Mouse (Mus musculus): Measurements from ENCODE around the gene Mef2d.

Mef2d gene

DNA sequence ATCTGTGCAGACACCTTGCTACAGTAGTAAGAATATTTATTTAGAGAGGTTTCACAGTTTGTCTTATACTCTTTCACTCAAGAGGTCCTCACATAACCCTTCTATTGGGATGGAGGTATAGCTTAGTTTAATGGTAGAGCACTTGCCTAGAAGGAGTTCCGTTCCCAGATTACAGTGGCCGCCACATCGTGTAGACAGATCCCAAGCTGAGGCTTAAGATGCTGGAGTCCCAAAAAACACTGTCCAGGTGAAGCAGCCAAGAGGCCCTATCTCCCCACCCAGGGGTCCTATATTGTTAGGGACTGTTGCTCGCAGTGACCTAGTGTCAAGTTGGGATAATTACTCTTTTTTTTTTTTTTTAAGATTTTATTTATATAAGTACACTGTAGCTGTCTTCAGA is 36.8 kb downstream of the Mef2d start:
- DNase-seq (ENCODE audit: low read depth): no peak

DNA sequence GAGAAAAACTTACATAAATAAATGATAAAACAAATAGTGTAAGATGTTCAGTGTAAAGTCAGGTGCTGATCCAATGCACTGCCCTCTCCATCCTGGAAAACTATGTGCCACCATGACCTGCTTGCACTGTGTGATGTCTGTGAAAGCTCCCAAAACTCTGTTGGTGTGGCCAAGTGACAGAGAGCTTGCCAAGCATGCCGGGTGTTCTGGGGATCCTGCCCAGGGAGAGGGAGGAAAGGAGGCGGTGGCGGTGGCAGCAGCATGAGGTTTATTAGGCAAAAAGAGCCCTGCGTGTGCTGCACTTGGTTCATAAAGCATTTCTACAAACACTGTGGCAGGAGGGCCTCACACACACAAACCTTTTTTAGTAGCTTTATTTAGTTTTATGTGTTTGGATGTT is 39.2 kb downstream of the Mef2d start:
- DNase-seq (ENCODE audit: low read depth): no peak

DNA sequence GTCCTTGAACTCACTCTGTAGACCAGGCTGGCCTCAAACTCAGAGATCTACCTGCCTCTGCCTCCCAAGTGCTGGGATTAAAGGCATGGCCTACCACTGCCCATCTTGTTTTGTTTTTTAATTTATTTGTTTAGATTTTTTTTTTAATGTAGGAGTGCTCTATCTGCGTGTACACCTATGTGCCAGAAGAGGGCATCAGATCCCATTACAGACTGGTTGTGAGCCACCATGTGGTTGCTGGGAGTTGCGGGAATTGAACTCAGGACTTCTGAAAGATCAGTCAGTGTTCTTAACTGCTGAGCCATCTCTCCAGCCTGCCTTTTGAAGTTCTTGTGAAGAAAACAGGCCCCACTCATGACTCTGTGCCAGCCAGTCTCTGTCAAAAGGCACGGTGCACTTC is 44.3 kb downstream of the Mef2d start:
- no peak for DNase-seq (ENCODE audit: low read depth)

DNA sequence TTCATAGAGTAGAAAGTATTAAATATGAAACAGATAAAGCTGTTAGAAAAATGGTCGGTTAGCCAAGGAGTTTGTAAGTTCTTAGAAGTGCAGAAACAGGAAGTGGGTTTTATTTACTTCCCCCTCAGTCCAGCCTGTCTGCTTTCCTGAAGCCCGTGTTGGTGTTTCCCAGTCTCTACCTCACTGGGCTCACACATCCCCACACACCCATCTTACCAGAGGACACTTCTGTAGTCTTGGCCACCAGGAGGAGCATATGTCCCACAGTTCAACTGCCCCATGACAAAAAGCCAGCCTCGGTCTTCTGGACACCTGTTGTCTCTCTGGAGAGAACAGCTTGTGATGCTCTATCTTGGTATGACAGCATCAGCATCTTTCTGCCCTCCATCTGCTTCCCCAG is 49.0 kb downstream of the Mef2d start:
- peak; percentile 71 for DNase-seq (ENCODE audit: low read depth)

DNA sequence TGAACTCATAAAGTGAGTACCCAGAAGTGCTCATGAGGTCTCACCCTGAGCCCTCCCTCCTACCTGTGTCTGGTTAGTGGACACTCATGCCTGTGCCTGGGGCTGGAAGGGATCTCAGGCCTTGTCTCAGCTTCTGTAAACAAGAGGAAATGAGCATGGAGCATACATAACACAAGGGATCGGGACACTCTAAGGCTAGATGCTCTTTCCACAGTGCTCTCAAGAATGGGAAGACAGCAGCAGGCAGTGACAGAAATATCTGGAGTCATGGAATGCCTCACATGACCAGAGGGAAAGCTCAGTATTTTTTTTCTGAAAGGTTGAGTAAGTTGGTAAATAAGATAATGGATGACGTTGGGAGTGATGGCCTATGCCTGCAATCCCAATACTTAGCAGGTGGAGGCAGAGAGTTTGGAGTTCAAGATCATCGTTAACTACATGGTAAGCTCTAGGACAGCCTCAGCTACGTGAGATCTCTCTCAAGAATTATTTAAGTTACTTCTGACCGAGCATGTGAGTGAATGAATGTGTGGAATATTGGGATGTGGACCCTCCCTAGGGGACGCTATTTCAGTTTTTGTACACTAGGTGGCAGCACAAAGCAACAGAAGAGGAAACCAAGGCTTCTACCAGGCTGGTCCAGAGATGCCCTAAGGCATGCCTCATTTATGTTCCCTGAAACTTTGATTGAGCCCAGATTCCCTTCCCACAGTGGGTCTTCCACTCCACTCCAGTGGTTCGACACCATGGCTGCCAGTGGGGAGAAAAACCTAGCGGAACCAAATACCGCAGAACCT is 49.8 kb downstream of the Mef2d start:
- peak; percentile 85 for DNase-seq (ENCODE audit: low read depth)

DNA sequence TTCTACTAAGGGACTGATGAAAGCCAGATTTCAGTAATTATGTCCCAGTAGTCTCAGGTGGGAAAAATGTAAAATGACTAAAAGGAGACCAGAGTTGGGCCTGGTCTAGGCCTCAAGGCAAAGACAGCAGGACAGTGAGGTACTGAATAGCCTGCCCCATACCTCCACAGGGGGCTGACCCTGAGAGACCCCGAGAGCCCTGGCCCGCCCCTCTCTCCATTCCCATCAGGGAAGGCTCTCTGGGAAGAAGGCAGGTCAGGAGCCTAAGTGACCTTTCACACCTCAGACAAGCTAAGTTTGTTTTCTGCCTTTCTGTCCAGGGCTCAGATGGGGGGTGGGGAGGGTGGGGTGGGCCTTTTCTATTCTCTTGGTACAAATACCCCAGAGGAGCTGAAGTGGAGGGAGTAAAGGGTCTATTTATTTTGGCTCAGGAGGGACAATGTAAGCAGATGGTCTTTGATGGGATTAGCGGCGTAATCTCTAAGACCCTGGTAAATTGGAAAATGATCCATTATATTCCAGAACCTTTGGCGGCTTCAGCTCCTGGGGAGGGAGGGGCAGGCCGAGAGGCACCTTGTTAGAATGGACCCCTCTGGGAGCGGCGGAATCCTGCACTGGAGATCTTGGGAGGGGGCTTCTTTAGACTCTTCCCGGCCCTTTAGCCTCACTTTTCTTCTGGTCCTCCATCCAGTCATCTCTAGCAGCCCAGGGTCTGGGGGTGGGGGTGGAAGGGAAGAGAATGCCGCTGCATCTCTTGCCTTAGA is 55.8 kb downstream of the Mef2d start:
- no peak for DNase-seq (ENCODE audit: low read depth)

DNA sequence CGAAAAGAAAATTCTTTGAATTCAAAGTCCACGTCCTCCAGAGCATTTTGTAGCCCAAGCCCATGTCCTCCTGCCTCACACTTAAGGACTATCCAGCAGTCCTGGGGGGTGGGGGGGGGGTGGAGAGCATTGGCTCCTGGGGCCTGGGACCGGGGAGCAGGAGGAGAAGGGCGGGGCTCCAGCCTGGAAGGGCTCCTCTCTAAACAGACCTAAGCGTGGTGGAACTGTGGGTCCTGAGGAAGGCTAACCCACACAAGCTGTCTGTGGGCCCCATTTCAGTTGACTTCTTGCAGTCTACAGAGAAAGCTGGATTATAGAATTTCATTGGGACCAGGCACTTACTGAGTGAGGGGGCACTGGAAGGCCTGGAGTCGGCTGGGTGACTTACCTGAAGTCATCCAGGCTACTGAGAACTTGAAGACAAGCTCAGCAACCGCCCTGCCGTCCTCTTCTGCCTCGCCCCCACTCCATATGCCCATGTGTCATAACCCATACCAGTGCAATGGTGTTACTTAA is 56.4 kb downstream of the Mef2d start:
- no peak for DNase-seq (ENCODE audit: low read depth)

DNA sequence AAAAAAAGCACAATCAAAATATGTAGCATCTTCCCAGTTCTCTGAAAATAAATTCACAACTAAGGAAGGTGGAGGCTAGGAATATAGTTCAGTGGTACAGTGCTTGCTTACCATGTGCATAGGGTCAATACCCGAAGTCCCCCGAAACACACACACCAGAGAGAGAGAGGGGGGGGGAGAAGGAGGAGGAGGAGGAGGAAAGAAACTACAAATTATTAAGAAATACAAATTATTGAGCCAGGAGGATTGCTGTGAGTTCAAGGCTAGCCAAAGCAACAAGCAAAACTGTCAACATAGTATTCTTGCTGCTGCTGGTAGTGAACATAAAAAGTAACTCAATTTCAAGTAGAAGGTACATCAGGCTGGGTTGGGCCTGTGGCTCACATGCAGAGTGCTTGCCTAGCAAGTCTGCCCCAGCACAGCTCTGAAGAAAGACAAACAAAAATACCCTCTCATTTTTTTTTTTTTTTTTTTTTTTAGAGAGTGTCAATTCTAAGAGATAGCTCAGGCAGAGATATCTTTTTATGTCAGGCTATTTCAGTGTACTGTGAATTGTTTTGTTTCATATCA is 57.5 kb downstream of the Mef2d start:
- no peak for DNase-seq (ENCODE audit: low read depth)

DNA sequence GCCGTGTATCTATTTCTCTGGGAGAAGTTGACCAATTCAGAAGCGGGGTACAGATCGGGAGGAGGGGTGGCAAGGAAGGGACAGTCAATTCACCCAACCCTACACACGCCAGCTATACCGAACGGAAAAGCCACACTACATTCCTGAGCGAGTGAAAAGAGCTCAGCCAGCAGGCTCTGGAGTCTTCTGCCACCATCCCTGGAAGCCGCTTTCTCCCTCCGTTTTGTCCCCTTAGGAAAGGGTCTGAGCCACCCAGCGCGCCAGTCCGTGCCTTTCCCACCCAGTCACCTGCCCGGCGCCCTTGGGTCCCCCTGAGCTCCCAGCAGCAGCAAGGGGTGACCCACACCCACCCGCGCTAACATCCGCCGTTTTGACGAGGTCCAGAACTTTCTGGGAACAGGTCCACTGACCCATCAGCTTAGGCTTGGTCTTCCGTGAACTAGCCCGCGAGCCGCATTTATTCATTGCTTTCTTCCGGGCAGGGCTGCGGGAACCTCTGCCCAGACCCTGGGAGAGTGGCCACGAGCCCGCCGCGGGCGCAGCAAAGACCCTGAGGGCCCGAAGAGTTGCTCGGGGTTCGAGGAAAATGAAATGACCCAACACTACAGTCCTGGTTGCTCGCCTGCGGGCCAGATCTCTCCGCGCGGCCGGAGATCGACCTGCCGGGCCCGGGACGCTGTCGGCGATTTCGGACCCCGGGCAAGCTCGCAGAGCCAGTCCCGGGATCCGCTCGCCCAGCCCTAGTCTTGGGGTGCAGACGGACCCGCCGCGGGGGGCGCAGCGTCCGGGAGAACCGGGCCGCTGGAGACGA is 58.2 kb downstream of the Mef2d start:
- DNase-seq (ENCODE audit: low read depth): no peak

DNA sequence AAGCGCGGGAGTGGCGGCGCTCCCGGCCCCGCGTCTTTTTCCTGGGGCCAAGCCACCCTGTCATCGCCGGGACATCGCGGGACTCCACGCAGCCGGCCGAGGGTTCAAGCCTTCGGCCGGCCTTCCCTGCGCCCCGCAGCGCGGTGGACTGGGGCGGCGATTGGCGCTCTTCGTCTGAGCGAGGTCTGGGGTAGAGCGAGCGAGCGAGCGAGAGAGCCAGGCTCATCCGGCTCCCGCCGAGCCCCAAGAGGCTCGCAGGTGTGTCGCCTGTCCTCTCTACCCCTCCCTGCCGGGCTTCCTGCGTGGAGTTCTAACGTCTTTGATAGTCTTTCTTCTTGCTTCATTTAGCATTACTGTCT is 58.8 kb downstream of the Mef2d start:
- no peak for DNase-seq (ENCODE audit: low read depth)

DNA sequence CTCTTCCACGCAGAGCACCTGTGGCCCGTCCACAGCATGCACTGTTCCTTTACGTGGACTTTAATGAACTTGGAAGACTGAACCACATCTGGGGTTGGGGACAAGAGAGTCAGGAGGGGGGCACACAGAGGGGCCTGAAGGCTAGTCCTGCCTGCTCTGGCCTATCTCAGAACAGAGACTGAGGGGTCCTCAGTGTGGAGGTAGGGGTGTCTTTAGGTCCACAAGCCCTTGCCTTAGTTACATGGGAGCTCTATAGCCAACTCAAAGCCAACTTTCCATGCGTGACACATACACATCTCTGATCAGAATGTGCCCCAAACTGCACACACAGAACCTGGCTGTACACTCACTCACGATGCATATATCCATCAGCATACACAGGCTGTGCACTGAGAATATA is 59.5 kb downstream of the Mef2d start:
- DNase-seq (ENCODE audit: low read depth): no peak

DNA sequence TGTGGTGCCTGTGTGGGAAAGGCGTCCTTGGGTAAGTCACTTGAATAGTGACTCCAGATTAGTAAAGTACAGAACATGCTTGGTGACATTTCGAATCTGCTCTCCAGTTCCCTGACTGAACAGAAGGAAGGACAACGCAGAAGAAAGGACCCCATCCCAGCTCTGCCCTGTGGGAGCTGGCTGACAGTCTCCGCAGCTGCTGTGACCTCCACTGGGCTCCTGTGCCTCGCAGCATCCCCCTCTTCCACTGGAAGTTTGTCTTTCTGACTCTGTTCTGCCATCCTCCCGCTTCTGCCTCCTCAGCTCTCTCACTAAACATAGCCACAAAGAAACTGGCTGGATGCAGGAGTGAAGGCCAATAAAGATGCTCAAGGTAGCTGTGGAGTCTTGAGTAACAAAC is 60.8 kb downstream of the Mef2d start:
- no peak for DNase-seq (ENCODE audit: low read depth)

DNA sequence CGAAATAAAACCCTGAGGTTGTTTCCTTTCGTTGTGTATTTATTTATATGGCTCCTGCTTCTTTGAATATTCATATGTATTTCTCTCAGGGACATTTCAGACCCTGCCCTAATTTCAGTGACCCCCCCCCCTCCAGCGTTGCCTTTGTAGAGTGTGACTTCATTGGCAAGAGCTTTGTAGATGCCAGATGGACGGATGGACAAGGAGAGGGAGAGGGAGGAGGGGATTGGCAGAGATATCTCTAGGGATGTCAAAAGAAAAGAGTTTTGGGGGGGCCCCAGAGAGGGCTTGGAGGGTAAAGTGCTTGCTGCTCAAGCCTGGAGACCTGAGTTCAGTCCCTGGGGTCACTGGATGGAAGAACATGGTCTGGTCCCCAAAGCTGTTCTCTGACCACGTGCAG is 61.3 kb downstream of the Mef2d start:
- no peak for DNase-seq (ENCODE audit: low read depth)

DNA sequence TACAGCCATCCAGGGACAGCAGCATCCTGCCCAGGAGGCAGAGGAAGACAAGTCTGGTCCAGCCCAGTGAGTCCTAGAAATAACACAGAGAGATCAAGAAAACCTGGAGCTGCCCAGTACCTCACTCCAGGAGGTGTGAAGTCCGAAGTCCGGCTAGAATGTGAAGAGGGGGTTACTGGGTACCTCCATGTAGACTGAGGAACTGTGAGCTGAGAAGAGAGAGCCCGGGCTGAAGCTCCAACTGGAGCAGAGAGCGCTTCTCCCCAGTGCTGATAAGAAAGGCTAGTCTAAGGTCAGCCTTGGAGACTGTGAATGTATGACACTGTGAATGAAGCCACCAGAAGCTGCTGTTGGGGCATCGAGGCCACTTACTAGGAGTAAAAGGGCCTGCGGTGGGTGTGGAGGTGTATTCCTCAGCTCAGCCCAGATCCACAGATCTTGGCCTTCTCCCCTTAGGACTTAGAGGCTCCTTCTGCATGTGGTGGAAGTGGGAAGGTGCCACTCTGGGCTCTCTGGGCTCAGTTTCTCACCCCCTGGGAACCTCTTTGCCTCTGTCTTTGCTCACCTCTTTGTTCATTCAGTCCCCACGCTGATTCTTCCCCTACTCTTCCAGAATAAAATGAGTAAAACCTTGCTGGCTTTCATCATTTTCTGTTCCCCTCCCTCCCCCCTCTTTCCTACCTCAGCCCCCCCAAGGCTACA is 62.0 kb downstream of the Mef2d start:
- no peak for DNase-seq (ENCODE audit: low read depth)

DNA sequence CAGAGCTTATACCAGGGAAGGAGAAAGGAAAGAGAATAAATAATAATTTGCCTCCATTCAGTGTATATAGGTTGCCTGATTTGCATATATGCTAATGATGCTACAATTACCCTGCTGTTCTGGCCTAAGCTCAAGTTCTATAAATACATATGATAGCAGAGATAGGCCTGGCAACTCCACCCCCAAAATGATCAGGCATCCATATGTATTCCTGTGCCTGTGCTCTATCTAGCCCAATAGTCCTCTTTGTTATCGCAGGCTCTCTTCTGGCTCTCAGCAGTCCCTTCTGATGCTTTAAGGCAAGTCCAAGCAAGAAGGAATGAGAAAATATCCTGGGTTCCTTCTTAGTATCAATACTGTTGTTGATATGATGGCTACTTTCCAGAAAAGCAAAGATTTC is 62.6 kb downstream of the Mef2d start:
- no peak for DNase-seq (ENCODE audit: low read depth)

DNA sequence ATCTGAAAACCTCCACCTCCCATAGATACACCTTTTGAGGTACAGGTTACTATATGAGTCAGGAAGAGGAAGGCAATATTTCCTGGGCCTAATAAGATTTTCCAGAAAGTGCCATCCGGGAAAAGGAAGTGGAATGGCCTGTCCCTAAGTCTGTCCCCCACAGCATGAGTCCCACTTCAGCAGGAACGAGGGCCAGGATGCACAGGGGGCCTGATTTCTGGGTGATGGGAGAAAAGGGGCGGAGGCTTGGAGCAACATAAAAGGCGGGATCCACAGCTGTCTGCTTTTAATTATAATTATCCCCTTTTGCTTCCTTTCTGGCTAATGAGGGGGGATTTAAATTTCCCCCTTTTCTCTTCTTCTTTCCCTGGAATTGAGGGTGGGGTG is 63.0 kb downstream of the Mef2d start:
- no peak for DNase-seq (ENCODE audit: low read depth)

DNA sequence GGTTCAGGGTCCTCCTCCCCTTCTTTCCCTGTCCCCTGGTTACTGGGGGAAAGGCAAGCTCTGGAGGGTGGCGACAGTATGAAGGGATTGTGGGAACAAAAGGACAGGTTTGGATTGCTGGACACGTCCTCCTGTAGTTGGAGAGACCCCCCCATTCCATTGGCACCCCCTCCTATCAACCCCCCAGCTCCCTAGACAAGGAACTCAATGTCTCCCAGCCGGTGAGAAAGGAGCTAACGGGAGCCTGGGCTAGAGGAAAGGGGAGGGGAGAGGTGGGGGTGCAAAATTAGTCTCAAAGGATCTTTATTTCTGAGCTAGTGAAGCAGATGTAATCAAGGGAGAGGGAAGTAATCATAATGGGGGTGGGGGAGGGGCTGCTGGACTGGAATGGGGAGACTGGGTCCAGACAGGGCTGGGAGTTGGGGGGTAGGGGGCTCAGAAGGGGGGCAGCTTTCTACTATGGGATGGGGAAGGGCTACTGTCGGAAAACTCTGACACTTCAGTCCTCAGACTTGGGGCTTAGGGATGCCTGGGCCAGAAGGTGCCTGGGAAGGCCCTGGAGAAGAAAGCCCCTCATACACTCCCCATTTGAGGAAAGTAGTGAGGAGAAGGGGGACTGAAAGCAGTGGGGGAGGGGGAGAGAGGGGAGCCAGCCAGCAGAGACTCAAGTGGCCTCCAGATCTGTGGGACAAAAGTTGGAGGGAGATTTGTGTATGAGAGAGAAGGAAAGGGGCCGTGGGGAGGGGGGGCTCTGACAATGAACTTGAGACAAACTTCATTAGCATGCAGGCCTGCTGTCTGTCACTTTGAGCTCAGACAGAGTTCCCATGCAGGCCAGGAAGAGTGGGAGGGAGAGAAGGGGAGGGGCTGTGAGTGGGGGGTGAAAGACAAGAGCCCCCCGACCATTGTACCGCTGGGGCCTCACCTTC is 63.7 kb downstream of the Mef2d start:
- no peak for DNase-seq (ENCODE audit: low read depth)

DNA sequence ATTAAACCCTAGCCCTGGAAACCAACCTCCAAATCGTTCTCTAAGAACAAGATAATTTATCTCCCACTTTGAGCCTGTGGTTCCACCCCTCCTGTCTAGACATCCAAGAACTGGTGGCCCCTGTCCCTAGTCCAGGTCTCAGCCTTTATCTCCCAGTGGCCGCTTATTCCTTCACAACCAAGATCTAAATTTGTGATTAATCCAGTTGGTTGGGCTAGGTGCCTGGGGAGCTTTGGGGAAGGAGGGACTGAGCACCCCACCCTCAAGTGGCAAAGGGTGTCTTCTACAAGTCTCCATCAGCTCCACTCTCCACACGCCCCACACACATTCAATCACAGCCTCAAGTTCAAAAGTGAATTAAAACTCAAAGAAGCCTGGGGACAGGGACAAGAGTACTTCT is 64.3 kb downstream of the Mef2d start:
- DNase-seq (ENCODE audit: low read depth): no peak

DNA sequence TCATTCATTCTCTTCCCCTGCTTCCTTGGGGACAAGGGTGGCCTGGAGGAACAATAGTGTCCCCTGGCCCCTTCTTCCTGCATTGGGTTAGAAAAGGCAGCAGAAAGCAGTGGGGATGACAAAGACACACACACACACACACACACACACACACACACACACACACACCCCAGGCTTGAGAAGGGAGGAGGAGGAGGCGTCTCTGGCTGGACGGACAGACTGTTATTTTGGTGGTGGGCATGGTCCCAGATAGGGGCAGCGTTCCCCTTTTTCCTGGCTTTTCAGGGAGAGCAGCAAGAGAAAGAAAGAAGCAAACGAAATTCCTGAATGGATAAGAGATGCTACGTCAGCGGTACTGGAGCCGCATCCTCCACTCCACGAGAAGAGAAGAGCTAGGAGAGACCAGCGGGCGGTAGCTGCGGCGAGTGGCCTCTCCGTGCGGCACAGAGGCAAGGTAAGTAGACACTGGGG is 64.8 kb downstream of the Mef2d start:
- no peak for DNase-seq (ENCODE audit: low read depth)

DNA sequence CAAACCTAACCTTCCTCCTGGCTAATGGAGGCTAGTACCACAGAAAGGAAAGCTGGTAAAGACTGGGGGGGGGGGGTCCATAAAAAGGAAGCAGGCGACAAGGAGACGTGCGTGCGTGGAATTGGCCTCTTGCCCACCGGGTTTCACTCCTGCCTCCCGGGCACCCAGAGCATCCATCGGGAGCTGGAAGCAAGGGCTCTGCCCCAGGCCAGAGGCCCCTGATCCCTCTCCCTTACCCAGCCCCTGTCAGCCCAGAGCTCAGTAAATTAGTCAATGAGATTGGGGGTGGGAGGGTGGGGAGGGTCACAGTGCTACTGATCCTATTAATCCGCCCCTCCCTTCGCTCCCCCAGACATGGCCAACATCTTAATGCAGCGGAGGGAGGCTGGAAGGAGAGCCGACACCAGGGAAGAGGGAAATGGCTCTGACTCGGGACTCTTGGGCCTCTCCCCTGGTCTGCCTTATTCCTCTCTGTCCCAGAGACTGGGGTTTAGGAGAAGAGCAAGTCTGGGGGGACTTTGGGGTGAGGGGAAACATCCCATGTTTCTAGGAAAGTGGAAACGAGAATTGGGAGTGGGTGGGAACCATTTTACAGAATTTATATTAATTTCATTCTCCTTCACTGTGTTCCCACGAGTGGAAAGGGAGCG is 65.4 kb downstream of the Mef2d start:
- DNase-seq (ENCODE audit: low read depth): no peak

All from NIH3T3 (cell line).